Mouse (Mus musculus) brain, embryonic 14.5 days (tissue): Measurements from ENCODE around the gene Dnmt3a. TPM values are rescaled to one million over a fixed set of nuclear protein-coding genes. Genes with fewer than 3 reads are reported as not detected.

Experiments
- DNase-seq: peaks from one replicate; pipeline ENCODE4 v3.0.0-alpha.2; 2011; ENCODE audit warnings: low read depth
- CTCF ChIP-seq: fragments of 200-500 bp; IDR thresholded peaks from 2 replicates; pipeline ENCODE4 v1.5.1; 2012; ENCODE audit warnings: inconsistent platforms, mild to moderate bottlenecking, moderate library complexity, borderline replicate concordance; ENCODE audit not compliant: insufficient read depth, insufficient read length; ENCODE audit errors: extremely low read depth
- POLR2A ChIP-seq: fragments of 200-500 bp; IDR thresholded peaks from 2 replicates; pipeline ENCODE4 v1.6.1; 2012; ENCODE audit warnings: mild to moderate bottlenecking, inconsistent platforms, borderline replicate concordance; ENCODE audit not compliant: poor library complexity, insufficient read depth, insufficient read length, severe bottlenecking; ENCODE audit errors: extremely low read depth
- polyA plus RNA-seq: library from polyadenylated mRNA; depleted of rRNA; stranded (reverse); fragments of >200 nt; gene quantifications from 2 replicates; pipeline ENCODE4 v1.2.3, GENCODE M21; 2012; rRNA removed

Dnmt3a gene
- polyA plus RNA-seq, 1 experiment = 54.8 TPM

GRCm38 (mm10) chr12:3942026-3942425 lies 136.2 kb downstream of the Dnmt3a start:
- peak; percentile 59 for DNase-seq
- TF ChIP-seq POLR2A = no peak
- TF ChIP-seq CTCF = no peak

GRCm38 (mm10) chr12:3944454-3945073 lies 138.8 kb downstream of the Dnmt3a start:
- peak; percentile 34 for DNase-seq
- no peak for TF ChIP-seq POLR2A

GRCm38 (mm10) chr12:3947503-3947902 lies 141.7 kb downstream of the Dnmt3a start:
- no peak for DNase-seq
- TF ChIP-seq POLR2A (no peak), CTCF (no peak)

- TF ChIP-seq CTCF (no peak), POLR2A (no peak)
- DNase-seq = peak; percentile 6
These were observed 148.8 kb downstream of the Dnmt3a start, which contains the start of gene Pomc for GRCm38 (mm10) chr12:3954651-3955050. Gene Pomc, plus strand, starts transcription at chr12:3954951.

- peak; percentile 37 for DNase-seq
These were observed 149.6 kb downstream of the Dnmt3a start for GRCm38 (mm10) chr12:3955371-3955770.

GRCm38 (mm10) chr12:3956351-3956750 lies 150.5 kb downstream of the Dnmt3a start:
- peak; percentile 54 for DNase-seq
- TF ChIP-seq CTCF (peak; percentile 56; the same call in 1 of the 2 replicates), POLR2A (no peak)

More at GRCm38 (mm10) chr12:3955371-3955770, 149.6 kb downstream of the Dnmt3a start:
- TF ChIP-seq POLR2A = no peak
- no peak for TF ChIP-seq CTCF

- TF ChIP-seq POLR2A (peak; percentile 76; the same call in 1 of the 2 replicates), CTCF (no peak)
- peak; percentile 98 for DNase-seq
These were observed 154.2 kb downstream of the Dnmt3a start for GRCm38 (mm10) chr12:3959791-3960543.

GRCm38 (mm10) chr12:3960553-3960952 lies 154.7 kb downstream of the Dnmt3a start:
- TF ChIP-seq CTCF = no peak
- no peak for TF ChIP-seq POLR2A
- DNase-seq = peak; percentile 25

Other genes with a start within 250 kb of the Dnmt3a start
- gene Dtnb, start 233.6 kb upstream of the Dnmt3a start, polyA plus RNA-seq = 60.1 and 61.1 TPM in 2 replicates
- 4.9 and 6.0 TPM in 2 replicates for gene Pomc, start 148.9 kb downstream of the Dnmt3a start, polyA plus RNA-seq
- gene Efr3b, start 232.9 kb downstream of the Dnmt3a start, polyA plus RNA-seq = 41.6 and 65.6 TPM in 2 replicates